Mouse (Mus musculus) kidney, embryonic 16.5 days (tissue): ENCODE data around the gene Irf9. TPM values are rescaled to one million over a fixed set of nuclear protein-coding genes. Genes with fewer than 3 reads are reported as not detected.

ENCODE experiments used
- ATAC-seq: fragments of 200-750 bp; cut with Nextera tagmentation; 2 replicates; pipeline ENCODE4 v1.8.0; 2017; ENCODE audit warnings: moderate TSS enrichment; ENCODE audit not compliant: low FRiP score, low TSS enrichment
- H3K27ac ChIP-seq: fragments of 300-500 bp; sonication (generic); 2 replicates; pipeline ENCODE4 v1.5.1; 2014; ENCODE audit warnings: low read length
- H3K27me3 ChIP-seq: fragments of 300-500 bp; sonication (generic); 2 replicates; pipeline ENCODE4 v1.6.1; 2014; ENCODE audit warnings: low read length, control low read depth, mixed read lengths; ENCODE audit not compliant: insufficient read depth
- H3K36me3 ChIP-seq: fragments of 300-500 bp; sonication (generic); 2 replicates; pipeline ENCODE4 v1.6.1; 2014; ENCODE audit warnings: low read length, control low read depth, mixed read lengths; ENCODE audit not compliant: insufficient read depth
- H3K4me1 ChIP-seq: fragments of 300-500 bp; sonication (generic); 2 replicates; pipeline ENCODE4 v1.6.1; 2014; ENCODE audit warnings: low read length, control low read depth, mixed read lengths; ENCODE audit not compliant: insufficient read depth
- H3K4me2 ChIP-seq: fragments of 300-500 bp; sonication (generic); replicated peaks from 2 replicates; pipeline ENCODE4 v1.6.1; 2014; ENCODE audit warnings: low read depth, low read length
- H3K4me3 ChIP-seq: fragments of 300-500 bp; sonication (generic); 2 replicates; pipeline ENCODE4 v1.5.1; 2014; ENCODE audit warnings: mild to moderate bottlenecking, low read length
- H3K9ac ChIP-seq: fragments of 300-500 bp; sonication (generic); replicated peaks from 2 replicates; pipeline ENCODE4 v1.6.1; 2014; ENCODE audit warnings: low read length
- H3K9me3 ChIP-seq: fragments of 300-500 bp; sonication (generic); 2 replicates; pipeline ENCODE4 v1.6.1; 2016; ENCODE audit warnings: low read length, control low read depth
- WGBS: fragments of 180-500 bp; shearing (Covaris S2); extraction: QIAGEN DNeasy Blood & Tissue Kit; methylation state at CpG from one replicate; pipeline ENCODE4 v1.1.7; 2014; 5-methylcytosine and 5-hydroxymethylcytosine counted together
- polyA plus RNA-seq: library from polyadenylated mRNA; unstranded; fragments of >200 nt; fragmentation: Nextera tagmentation; extraction: Ambion mirVana; gene quantifications from 2 replicates; pipeline ENCODE4 v1.2.1, GENCODE M21; 2015

The Irf9 gene
- polyA plus RNA-seq, 1 experiment from 2014 or later, result 17.7 TPM

DNA sequence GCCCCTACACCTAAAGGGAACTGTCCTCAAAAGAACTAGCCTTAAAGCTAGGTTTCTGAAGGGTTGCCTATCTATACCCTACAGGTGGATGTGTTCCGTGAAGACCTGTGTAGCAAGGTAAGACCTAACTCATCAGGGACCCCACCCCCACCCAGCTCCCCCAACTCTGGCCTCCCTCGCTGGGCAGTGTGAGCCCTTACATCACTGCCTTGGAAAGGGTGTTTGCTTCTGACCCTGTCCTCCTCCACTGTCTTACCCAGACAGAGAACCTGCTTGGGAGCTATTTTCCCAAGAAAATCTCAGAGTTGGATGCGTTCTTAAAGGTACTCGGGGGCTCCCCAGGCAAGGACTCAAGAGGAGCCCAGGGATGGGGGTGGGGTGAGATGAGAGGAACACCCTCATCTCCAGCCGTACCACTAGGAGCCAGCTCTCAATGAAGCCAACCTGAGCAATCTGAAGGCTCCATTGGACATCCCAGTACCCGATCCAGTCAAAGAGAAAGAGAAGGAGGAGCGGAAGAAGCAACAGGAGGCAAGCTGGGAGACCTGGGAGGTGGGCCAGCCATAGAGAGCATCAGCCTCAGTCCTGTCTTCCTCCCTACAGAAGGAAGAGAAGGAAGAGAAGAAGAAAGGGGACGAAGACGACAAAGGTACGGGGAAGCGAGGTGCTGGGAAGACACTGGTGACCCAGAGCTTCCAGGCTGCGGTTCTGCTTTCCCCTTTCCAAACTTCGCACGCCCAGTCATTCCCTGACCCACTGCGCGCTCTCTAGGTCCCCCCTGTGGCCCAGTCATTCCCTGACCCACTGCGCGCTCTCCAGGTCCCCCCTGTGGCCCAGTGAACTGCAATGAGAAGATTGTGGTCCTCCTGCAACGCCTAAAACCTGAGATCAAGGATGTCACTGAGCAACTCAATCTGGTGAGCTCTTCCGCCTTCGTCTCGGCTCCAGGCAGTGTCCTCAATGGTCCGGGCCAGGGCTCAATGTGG, 23.6 kb upstream of the Irf9 start:
- ATAC-seq, result no peak

DNA sequence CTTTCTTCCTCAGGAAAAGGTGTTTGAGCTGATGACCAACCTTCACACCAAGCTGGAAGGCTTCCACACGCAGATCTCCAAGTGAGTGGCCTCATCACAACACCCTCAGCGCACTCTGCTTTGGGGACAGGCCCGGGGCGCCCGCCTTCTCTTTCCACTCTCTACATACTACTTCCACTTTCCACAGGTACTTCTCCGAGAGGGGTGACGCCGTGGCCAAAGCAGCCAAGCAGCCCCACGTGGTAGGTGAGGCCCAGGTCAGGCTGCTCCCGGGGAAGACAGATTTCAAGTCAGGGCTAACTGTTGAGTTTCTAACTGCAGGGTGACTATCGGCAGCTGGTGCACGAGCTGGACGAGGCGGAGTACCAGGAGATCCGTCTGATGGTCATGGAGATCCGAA, 22.6 kb upstream of the Irf9 start:
- ATAC-seq, result no peak
- no peak overlapping the region for H3K4me3 ChIP-seq
- H3K27me3 ChIP-seq, result no peaks in the 10 kb centered on the region
- peaks cover 19% of the 10 kb centered on the region for H3K36me3 ChIP-seq
- peaks cover 24% of the 10 kb centered on the region for H3K4me1 ChIP-seq
- no peaks in the 10 kb centered on the region for H3K9me3 ChIP-seq
- H3K9ac ChIP-seq, result no peak overlapping the region
- no peak overlapping the region for H3K4me2 ChIP-seq
- no peak overlapping the region for H3K27ac ChIP-seq
- 95% methylated on average over 16 of the region's 16 CpGs for WGBS

More for the DNA sequence above, 23.6 kb upstream of the Irf9 start:
- Histone ChIP-seq H3K4me1 (peaks cover 26% of the 10 kb centered on the region), H3K4me3 (no peak overlapping the region), H3K4me2 (no peak overlapping the region), H3K27ac (no peak overlapping the region), H3K9me3 (no peaks in the 10 kb centered on the region), H3K36me3 (peaks cover 19% of the 10 kb centered on the region), H3K9ac (no peak overlapping the region), H3K27me3 (no peaks in the 10 kb centered on the region)
- WGBS, result 92% methylated on average over 23 of the region's 23 CpGs

- no peaks in the 10 kb centered on the region for H3K27me3 ChIP-seq
- H3K27ac ChIP-seq, result no peak overlapping the region
- peaks cover 21% of the 10 kb centered on the region for H3K36me3 ChIP-seq
- 66% methylated on average over 9 of the region's 9 CpGs for WGBS
- H3K4me2 ChIP-seq, result no peak overlapping the region
- ATAC-seq, result no peak
- H3K9me3 ChIP-seq, result no peaks in the 10 kb centered on the region
- H3K4me1 ChIP-seq, result peaks cover 18% of the 10 kb centered on the region
- H3K9ac ChIP-seq, result no peak overlapping the region
- H3K4me3 ChIP-seq, result no peak overlapping the region
Observed at GRCm38 (mm10) chr14:55581981-55582681, 21.2 kb upstream of the Irf9 start.

- WGBS, result 35% methylated on average over 5 of the region's 5 CpGs
- Histone ChIP-seq H3K4me1 (peaks cover 13% of the 10 kb centered on the region), H3K9me3 (no peaks in the 10 kb centered on the region), H3K4me2 (peak overlapping the region; percentile 94), H3K27ac (no peak overlapping the region), H3K27me3 (no peaks in the 10 kb centered on the region), H3K4me3 (peak overlapping the region; percentile 64), H3K9ac (peak overlapping the region; percentile 76), H3K36me3 (peaks cover 31% of the 10 kb centered on the region)
- ATAC-seq, result no peak
Observed at GRCm38 (mm10) chr14:55584303-55584701, 19.1 kb upstream of the Irf9 start.

DNA sequence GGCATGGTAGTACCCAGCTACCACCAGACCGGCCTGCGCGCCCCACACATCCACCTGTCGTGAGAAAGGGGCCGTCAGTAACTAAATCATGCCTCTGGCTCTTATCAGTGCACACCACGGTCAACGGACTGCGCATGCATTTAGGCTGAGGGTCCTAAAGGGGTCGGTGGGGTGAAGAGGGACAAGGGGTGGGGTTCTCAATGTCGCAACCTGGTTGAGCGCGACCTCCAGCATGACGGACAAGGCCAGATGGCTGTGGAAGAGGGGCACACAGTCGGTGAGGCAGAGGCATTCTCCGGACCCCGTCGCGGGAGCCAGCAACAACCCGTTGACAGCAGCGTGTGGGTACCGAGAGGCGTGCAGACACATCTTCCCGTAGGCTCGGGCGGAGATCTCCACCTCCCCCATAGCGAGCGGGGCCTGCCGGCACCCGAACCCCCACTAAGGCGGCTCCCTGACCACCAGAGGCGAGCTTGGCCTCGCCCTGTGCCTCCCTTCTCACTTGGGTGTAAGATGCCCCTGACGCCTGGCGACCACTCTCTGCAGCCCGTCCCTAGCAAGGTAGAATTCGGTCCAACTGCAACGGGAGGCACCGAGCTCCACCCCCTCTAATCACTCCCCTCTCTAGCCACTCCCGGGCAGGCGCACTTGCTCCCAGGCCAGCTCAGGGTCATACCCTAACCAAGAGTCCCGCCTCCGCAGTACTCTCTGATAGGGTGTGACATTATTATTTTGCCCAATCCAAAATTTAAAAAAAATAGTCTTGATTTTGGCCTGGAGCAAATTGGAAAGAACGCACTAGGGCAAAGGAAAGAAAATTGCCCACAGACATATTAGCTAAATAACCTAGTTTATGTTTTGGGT, 18.4 kb upstream of the Irf9 start, which contains the start of gene Emc9:
TSS of gene Emc9 (minus strand) at position 601 of the 864 bp plus-strand sequence.
- ATAC-seq, result peak; percentile 86
- peak within 1 kb of the TSS; percentile 76 for H3K9ac ChIP-seq
- 4% methylated on average over 43 of the region's 43 CpGs for WGBS
- H3K4me1 ChIP-seq, result peaks cover 11% of the 10 kb centered on the region
- no peaks in the 10 kb centered on the region for H3K27me3 ChIP-seq
- H3K27ac ChIP-seq, result no peak within 1 kb of the TSS
- peak within 1 kb of the TSS; percentile 94 for H3K4me2 ChIP-seq
- no peaks in the 10 kb centered on the region for H3K9me3 ChIP-seq
- H3K36me3 ChIP-seq, result peaks cover 31% of the 10 kb centered on the region
- H3K4me3 ChIP-seq, result peak within 1 kb of the TSS; percentile 64

DNA sequence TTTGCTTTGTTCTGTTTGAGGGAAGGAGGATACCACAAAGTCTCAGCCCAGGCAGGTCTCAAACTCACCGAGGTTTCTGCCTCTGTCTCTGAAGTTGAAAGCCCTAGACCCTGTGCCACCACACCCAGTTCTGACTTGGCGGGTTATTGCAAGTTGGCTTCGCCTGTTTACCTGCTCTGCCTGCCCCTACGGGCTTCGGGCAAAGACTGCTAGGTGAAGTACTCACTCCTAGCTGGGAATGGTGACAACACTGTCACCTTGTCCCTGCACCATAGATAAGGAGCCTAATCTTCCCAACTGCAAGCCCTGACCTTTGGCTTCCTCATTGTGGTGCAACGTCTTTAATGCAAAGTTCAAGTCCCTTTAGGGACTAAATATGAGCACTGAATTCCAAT, 17.8 kb upstream of the Irf9 start:
- Histone ChIP-seq H3K4me1 (peaks cover 14% of the 10 kb centered on the region), H3K4me3 (peak overlapping the region; percentile 64), H3K9me3 (no peaks in the 10 kb centered on the region), H3K27ac (no peak overlapping the region), H3K9ac (no peak overlapping the region), H3K4me2 (peak overlapping the region; percentile 94), H3K27me3 (no peaks in the 10 kb centered on the region), H3K36me3 (peaks cover 25% of the 10 kb centered on the region)
- no peak for ATAC-seq
- 61% methylated on average over 6 of the region's 6 CpGs for WGBS

DNA sequence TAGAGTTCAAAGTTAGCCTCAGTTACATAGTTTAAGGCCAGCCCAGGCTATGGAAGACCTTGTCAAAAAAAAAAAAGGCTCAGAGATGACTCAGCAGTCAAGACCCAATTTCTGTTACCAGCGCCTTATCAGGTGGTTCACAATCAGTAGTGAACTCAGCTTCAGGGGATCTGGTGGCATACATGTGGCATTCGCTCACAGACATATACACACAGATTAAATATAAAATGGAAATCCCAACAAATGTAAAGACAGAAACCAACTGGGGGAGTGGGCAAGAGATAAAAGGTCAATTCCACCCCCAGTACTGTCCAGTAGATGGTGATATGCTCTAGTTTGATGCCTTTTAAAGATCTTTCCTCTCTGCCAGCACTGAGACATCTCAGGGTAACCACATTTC, 17.2 kb upstream of the Irf9 start:
- Histone ChIP-seq H3K4me2 (no peak overlapping the region), H3K4me3 (no peak overlapping the region), H3K27me3 (no peaks in the 10 kb centered on the region), H3K9me3 (no peaks in the 10 kb centered on the region), H3K36me3 (peaks cover 19% of the 10 kb centered on the region), H3K27ac (no peak overlapping the region), H3K9ac (no peak overlapping the region), H3K4me1 (peaks cover 14% of the 10 kb centered on the region)
- no peak for ATAC-seq
- WGBS, result 90% methylated on average over 2 of the region's 2 CpGs

GRCm38 (mm10) chr14:55589271-55589670, 14.1 kb upstream of the Irf9 start:
- no peak for ATAC-seq
- Histone ChIP-seq H3K27ac (no peak overlapping the region), H3K4me2 (no peak overlapping the region), H3K9ac (no peak overlapping the region), H3K4me1 (peaks cover 26% of the 10 kb centered on the region), H3K27me3 (no peaks in the 10 kb centered on the region), H3K4me3 (no peak overlapping the region), H3K9me3 (no peaks in the 10 kb centered on the region), H3K36me3 (peaks cover 19% of the 10 kb centered on the region)
- 96% methylated on average over 5 of the region's 5 CpGs for WGBS

DNA sequence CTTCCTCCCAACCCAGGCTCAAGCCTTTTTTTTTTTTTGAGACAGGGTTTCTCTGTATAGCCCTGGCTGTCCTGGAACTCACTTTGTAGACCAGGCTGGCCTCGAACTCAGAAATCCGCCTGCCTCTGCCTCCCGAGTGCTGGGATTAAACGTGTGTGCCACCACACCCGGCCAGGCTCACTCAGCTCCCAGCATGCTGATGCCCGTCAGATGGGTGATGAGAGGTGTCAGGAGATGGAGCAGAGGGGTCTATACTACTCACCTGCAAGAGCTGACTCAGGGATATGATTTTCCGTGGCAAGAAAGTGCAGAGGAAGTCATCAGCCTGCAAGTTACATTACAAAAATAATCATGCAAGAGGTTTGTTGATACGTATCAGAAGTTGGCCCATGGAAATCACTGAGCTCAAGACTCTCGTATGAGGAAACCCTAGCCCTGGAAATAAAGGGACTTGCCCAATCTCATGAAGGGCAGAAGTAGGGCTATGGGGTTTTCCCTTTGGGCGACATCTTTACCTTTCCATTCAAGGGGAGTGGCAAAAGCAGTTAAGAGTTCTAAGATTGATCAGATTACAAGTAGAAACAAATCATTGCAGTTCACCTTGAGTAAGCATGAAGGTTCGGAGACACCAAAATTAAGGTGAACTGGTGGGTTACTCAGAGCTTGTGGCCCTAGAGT, 13.5 kb upstream of the Irf9 start:
- Histone ChIP-seq H3K27me3 (no peaks in the 10 kb centered on the region), H3K4me2 (peak overlapping the region; percentile 78), H3K27ac (peak overlapping the region; percentile 74), H3K4me3 (peak overlapping the region; percentile 97), H3K9ac (peak overlapping the region; percentile 73), H3K4me1 (peaks cover 21% of the 10 kb centered on the region), H3K9me3 (no peaks in the 10 kb centered on the region), H3K36me3 (peaks cover 25% of the 10 kb centered on the region)
- no peak for ATAC-seq
- WGBS, result 68% methylated on average over 11 of the region's 11 CpGs
